27 mouse cellular contexts compared by ENCODE assay signal in genomic region chr7:120034996-120035395, GRCm38 (mm10).
A peak's percentile ranks its signal among the peaks of the same experiment; 100 is the strongest.
DNase-seq lines count a peak whose midpoint lies in the region; ATAC-seq and TF ChIP-seq lines count a peak whose summit lies in the region.
"Had no signal": no experiment of that assay in that cellular context is flagged by ENCODE, and none has a peak within 500 bp of the region (broad histone marks: within the 10 kb centered on the region; RNA-seq: fewer than 3 reads in every experiment).

No protein-coding gene starts in this region.

- H3K27me3 ChIP-seq in hindbrain, embryonic 16.5 days (replicated peaks; ENCODE audit: control insufficient read depth, insufficient read depth, low read length): no peaks in the 10 kb centered on the region
- no peaks in the 10 kb centered on the region for H3K27me3 ChIP-seq in hindbrain, embryonic 12.5 days
- no peaks in the 10 kb centered on the region for H3K27me3 ChIP-seq in midbrain, embryonic 16.5 days (ENCODE audit: control insufficient read depth, insufficient read depth, low read depth, low read length)
- no peaks in the 10 kb centered on the region for H3K27me3 ChIP-seq in midbrain, embryonic 11.5 days (ENCODE audit: control insufficient read depth, insufficient read depth, low read length)
- H3K27me3 ChIP-seq in cerebellum, adult 2 months (ENCODE audit: control insufficient read depth, insufficient read depth, low read length): no peaks in the 10 kb centered on the region
- H3K27me3 ChIP-seq: embryonic facial prominence, embryonic 15.5 days; limb, embryonic 12.5 days; midbrain, embryonic 12.5 days had no signal

- H3K9me3 ChIP-seq in hindbrain, embryonic 16.5 days (ENCODE audit: control insufficient read depth, low read length): no peaks in the 10 kb centered on the region
- H3K9me3 ChIP-seq in hindbrain, embryonic 12.5 days (replicated peaks): no peaks in the 10 kb centered on the region
- no peaks in the 10 kb centered on the region for H3K9me3 ChIP-seq in midbrain, embryonic 16.5 days (replicated peaks; ENCODE audit: control insufficient read depth, low read length, poor library complexity, severe bottlenecking)
- no peaks in the 10 kb centered on the region for H3K9me3 ChIP-seq in midbrain, embryonic 11.5 days (ENCODE audit: control insufficient read depth, low read length)
- H3K9me3 ChIP-seq: embryonic facial prominence, embryonic 15.5 days; limb, embryonic 12.5 days; midbrain, embryonic 12.5 days had no signal

- no peak overlapping the region for H3K27ac ChIP-seq in hindbrain, embryonic 16.5 days (ENCODE audit: low read depth, low read length)
- no peak overlapping the region for H3K27ac ChIP-seq in hindbrain, embryonic 12.5 days
- no peak overlapping the region for H3K27ac ChIP-seq in midbrain, embryonic 16.5 days (ENCODE audit: low read length)
- H3K27ac ChIP-seq in midbrain, embryonic 11.5 days (ENCODE audit: low read depth, low read length): no peak overlapping the region
- H3K27ac ChIP-seq in cerebellum, adult 2 months (ENCODE audit: insufficient read depth, low read length): no peak overlapping the region
- H3K27ac ChIP-seq: embryonic facial prominence, embryonic 15.5 days; gastrocnemius, adult 2 months; limb, embryonic 12.5 days; midbrain, embryonic 12.5 days; stomach, postnatal 0 days had no signal

- DNase-seq in frontal cortex, postnatal 14 days (ENCODE audit: low spot score in 2 of 2): no peak
- DNase-seq in midbrain, embryonic 11.5 days (ENCODE audit: low spot score, missing footprints): no peak
- peak; percentile 4 for DNase-seq in brain, embryonic 18.5 days (ENCODE audit: low read depth, low spot score)
- DNase-seq in cerebellum, adult 2 months: no peak
- DNase-seq: adrenal gland, postnatal 36 days; cerebellum, adult 11-12 months; cerebellum, postnatal 25 days; embryo, embryonic 11 days; gastrocnemius, adult 2 months; heart, postnatal 4 days; kidney, adult 18-20 months; kidney, postnatal 4 days; liver, postnatal 0 days; thymus, adult 2 months; thymus, postnatal 4 days had no signal

- H3K36me3 ChIP-seq in hindbrain, embryonic 16.5 days (ENCODE audit: control insufficient read depth, insufficient read depth, low read length): no peaks in the 10 kb centered on the region
- H3K36me3 ChIP-seq in hindbrain, embryonic 12.5 days: no peaks in the 10 kb centered on the region
- no peaks in the 10 kb centered on the region for H3K36me3 ChIP-seq in midbrain, embryonic 16.5 days (ENCODE audit: control insufficient read depth, insufficient read depth, low read length)
- no peaks in the 10 kb centered on the region for H3K36me3 ChIP-seq in midbrain, embryonic 11.5 days (ENCODE audit: control insufficient read depth, insufficient read depth, low read length)
- H3K36me3 ChIP-seq: embryonic facial prominence, embryonic 15.5 days; limb, embryonic 12.5 days; midbrain, embryonic 12.5 days had no signal

- no peak overlapping the region for H3K9ac ChIP-seq in hindbrain, embryonic 16.5 days (ENCODE audit: low read depth, low read length)
- H3K9ac ChIP-seq in hindbrain, embryonic 12.5 days: no peak overlapping the region
- H3K9ac ChIP-seq in midbrain, embryonic 16.5 days (ENCODE audit: low read depth, low read length): no peak overlapping the region
- H3K9ac ChIP-seq in midbrain, embryonic 11.5 days (ENCODE audit: low read length): no peak overlapping the region
- H3K9ac ChIP-seq: embryonic facial prominence, embryonic 15.5 days; limb, embryonic 12.5 days; liver, postnatal 0 days; midbrain, embryonic 12.5 days had no signal

- 83% methylated on average over 4 of the region's 4 CpGs for WGBS in hindbrain, embryonic 16.5 days
- WGBS in hindbrain, embryonic 12.5 days: 85% methylated on average over 4 of the region's 4 CpGs
- 84% methylated on average over 4 of the region's 4 CpGs for WGBS in midbrain, embryonic 16.5 days
- WGBS in midbrain, embryonic 11.5 days: 84% methylated on average over 4 of the region's 4 CpGs
- 73% methylated on average over 4 of the region's 4 CpGs for WGBS in cerebellum, adult 2 months

- no peak overlapping the region for H3K4me3 ChIP-seq in hindbrain, embryonic 16.5 days (ENCODE audit: low read length)
- H3K4me3 ChIP-seq in hindbrain, embryonic 12.5 days: no peak overlapping the region
- no peak overlapping the region for H3K4me3 ChIP-seq in midbrain, embryonic 16.5 days (ENCODE audit: low read depth, low read length)
- no peak overlapping the region for H3K4me3 ChIP-seq in midbrain, embryonic 11.5 days (ENCODE audit: low read depth, low read length)
- H3K4me3 ChIP-seq in cerebellum, adult 2 months (replicated peaks; ENCODE audit: insufficient read depth, low read depth, low read length): no peak overlapping the region
- H3K4me3 ChIP-seq: embryonic facial prominence, embryonic 15.5 days; gastrocnemius, adult 2 months; limb, embryonic 12.5 days; midbrain, embryonic 12.5 days had no signal

- TF ChIP-seq CTCF in cerebellum, adult 2 months (IDR thresholded peaks at IDR 0.05; ENCODE audit: borderline replicate concordance, insufficient read depth, low read depth, low read length): no peak

- H3K4me1 ChIP-seq in hindbrain, embryonic 16.5 days (ENCODE audit: control insufficient read depth, insufficient read depth, low read depth, low read length): no peaks in the 10 kb centered on the region
- H3K4me1 ChIP-seq in hindbrain, embryonic 12.5 days: peaks cover 9% of the 10 kb centered on the region; the same call in 1 of the 2 replicates
- peaks cover 5% of the 10 kb centered on the region; the same call in 1 of the 2 replicates for H3K4me1 ChIP-seq in midbrain, embryonic 16.5 days (ENCODE audit: control insufficient read depth, insufficient read depth, low read length)
- no peaks in the 10 kb centered on the region for H3K4me1 ChIP-seq in midbrain, embryonic 11.5 days (ENCODE audit: control insufficient read depth, insufficient read depth, low read length)
- H3K4me1 ChIP-seq in cerebellum, adult 2 months (ENCODE audit: control insufficient read depth, insufficient read depth, low read length): no peaks in the 10 kb centered on the region
- H3K4me1 ChIP-seq: embryonic facial prominence, embryonic 15.5 days; limb, embryonic 12.5 days had no signal

- no peak overlapping the region for H3K4me2 ChIP-seq in hindbrain, embryonic 16.5 days (ENCODE audit: low read length)
- H3K4me2 ChIP-seq in hindbrain, embryonic 12.5 days (replicated peaks): no peak overlapping the region
- no peak overlapping the region for H3K4me2 ChIP-seq in midbrain, embryonic 16.5 days (ENCODE audit: low read length)
- H3K4me2 ChIP-seq in midbrain, embryonic 11.5 days: no peak overlapping the region
- H3K4me2 ChIP-seq: embryonic facial prominence, embryonic 15.5 days; limb, embryonic 12.5 days; liver, embryonic 11.5 days; midbrain, embryonic 12.5 days had no signal

- ATAC-seq in frontal cortex, adult (ENCODE audit: low TSS enrichment): peak; percentile 41; the same call in 1 of the 2 replicates
- 0 out of 2 replicates have a peak, but pooled peaks have one; percentile 37 for ATAC-seq in hindbrain, embryonic 16.5 days
- no peak for ATAC-seq in hindbrain, embryonic 12.5 days (ENCODE audit: low FRiP score)
- ATAC-seq in midbrain, embryonic 16.5 days: peak; percentile 62; the same call in 1 of the 2 replicates
- no peak for ATAC-seq in midbrain, embryonic 11.5 days (ENCODE audit: low FRiP score)
- ATAC-seq: inflammation-experienced regulatory T-cells, adult 6 months; liver, postnatal 0 days; lung, postnatal 0 days; Patski had no signal

- no peak for TF ChIP-seq POLR2A in cerebellum, adult 2 months (IDR thresholded peaks at IDR 0.05; ENCODE audit: borderline replicate concordance, insufficient read depth, low read length)

Comparison
In these comparisons a context has a peak if more than half of its experiments do, and no peak if none do; other contexts are left out.
1. ATAC-seq: peak in frontal cortex, adult (single experiment), hindbrain, embryonic 16.5 days (single experiment) and midbrain, embryonic 16.5 days (single experiment); none in hindbrain, embryonic 12.5 days (single experiment) and midbrain, embryonic 11.5 days (single experiment).